Mouse (Mus musculus) ES-Bruce4 (cell line): ENCODE results near the gene Mxra7. TPM values are rescaled to one million over a fixed set of nuclear protein-coding genes. Genes with fewer than 3 reads are reported as not detected.

Source experiments
- H3K27ac ChIP-seq: 2 replicates; pipeline ENCODE4 v1.5.1; 2012; ENCODE audit warnings: low read length, inconsistent platforms; ENCODE audit not compliant: insufficient read depth
- H3K27me3 ChIP-seq: 2 replicates; pipeline ENCODE4 v1.6.1; 2012; ENCODE audit warnings: mild to moderate bottlenecking, low read length, inconsistent platforms; ENCODE audit not compliant: control insufficient read depth, poor library complexity, insufficient read depth, severe bottlenecking
- H3K36me3 ChIP-seq: 2 replicates; pipeline ENCODE4 v1.6.1; 2012; ENCODE audit warnings: inconsistent platforms, mild to moderate bottlenecking, low read length, moderate library complexity; ENCODE audit not compliant: control insufficient read depth, poor library complexity, insufficient read depth, severe bottlenecking
- H3K4me1 ChIP-seq: one replicate; pipeline ENCODE4 v1.8.1; 2011; ENCODE audit warnings: low read length; ENCODE audit not compliant: control insufficient read depth, insufficient read depth
- H3K4me3 ChIP-seq: 2 replicates; pipeline ENCODE4 v1.5.1; 2011; ENCODE audit warnings: low read depth, mild to moderate bottlenecking, low read length
- H3K9ac ChIP-seq: 2 replicates; pipeline ENCODE4 v1.6.1; 2012; ENCODE audit warnings: low read depth, mild to moderate bottlenecking, inconsistent platforms; ENCODE audit not compliant: poor library complexity, severe bottlenecking
- H3K9me3 ChIP-seq: replicated peaks from 2 replicates; pipeline ENCODE4 v1.6.1; 2012; ENCODE audit warnings: mild to moderate bottlenecking, low read length, inconsistent platforms; ENCODE audit not compliant: control insufficient read depth, poor library complexity, insufficient read depth, severe bottlenecking
- CTCF ChIP-seq: IDR thresholded peaks from one replicate; pipeline ENCODE4 v1.8.1; 2011; ENCODE audit warnings: low read depth, low read length
- EP300 ChIP-seq: IDR thresholded peaks from 2 replicates; pipeline ENCODE4 v1.6.1; 2011; ENCODE audit warnings: low read depth, low read length; ENCODE audit not compliant: insufficient read depth
- POLR2A ChIP-seq: IDR thresholded peaks from one replicate; pipeline ENCODE4 v1.8.1; 2011; ENCODE audit warnings: low read length; ENCODE audit not compliant: insufficient read depth
- polyA plus RNA-seq: library from polyadenylated mRNA; stranded (reverse); fragments of >200 nt; gene quantifications from 2 replicates; pipeline ENCODE4 v1.2.4, GENCODE M21; 2011; ENCODE audit warnings: low read depth; ENCODE audit not compliant: missing spikeins, insufficient read depth, insufficient read length

Gene Mxra7
- polyA plus RNA-seq, 1 experiment: 20.4 TPM

DNA sequence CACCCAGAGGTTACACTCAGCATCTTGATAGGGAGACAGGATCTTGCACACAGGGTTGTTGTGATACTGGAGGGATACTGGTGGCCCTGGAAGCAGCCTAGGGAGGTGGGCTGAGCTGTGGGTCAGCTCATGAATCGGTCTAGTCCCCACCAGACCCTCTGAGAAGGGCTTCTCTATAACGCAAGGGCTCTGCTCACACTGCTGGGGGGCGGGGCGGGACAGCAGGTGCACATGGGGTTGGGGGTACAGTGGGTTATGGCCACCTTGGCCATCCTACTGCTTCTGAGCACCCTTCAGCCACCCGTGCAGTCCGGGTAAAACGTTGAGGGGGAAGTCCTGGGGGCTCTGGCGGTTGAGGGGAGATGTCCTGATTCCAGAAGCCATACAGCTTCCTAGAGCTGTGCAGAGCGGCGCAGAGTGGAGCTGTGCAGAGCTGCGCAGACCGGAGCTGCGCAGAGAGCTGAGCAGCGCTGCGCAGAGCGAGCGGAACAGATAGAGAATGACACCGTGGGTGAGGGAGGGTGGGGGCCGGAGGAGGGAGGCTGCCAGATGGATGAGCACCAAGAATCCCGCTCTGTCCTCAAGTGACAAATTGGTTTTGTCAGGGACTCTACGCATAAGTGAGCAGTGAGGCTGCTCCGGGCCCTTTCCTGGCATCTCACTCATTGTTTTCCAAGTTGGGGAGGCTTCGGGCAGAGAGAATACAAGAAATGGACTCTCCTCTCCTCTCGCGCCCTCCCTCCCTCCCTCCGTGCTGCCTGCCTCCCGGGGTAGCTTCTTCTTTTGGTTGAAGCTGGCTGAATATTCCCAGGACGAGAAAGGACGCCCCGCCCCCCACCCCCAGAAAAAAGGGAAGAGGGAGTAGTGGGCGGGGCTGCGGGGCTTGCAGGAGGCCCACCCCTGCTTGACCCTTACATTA, 16.6 kb downstream of the Mxra7 start:
- no peak overlapping the region for H3K27ac ChIP-seq
- no peaks in the 10 kb centered on the region for H3K36me3 ChIP-seq
- H3K4me3 ChIP-seq: peak overlapping the region; percentile 54
- peaks cover 10% of the 10 kb centered on the region for H3K4me1 ChIP-seq
- TF ChIP-seq CTCF (no peak), POLR2A (no peak), EP300 (no peak)
- no peaks in the 10 kb centered on the region for H3K27me3 ChIP-seq
- no peak overlapping the region; the same call in 1 of the 2 replicates for H3K9ac ChIP-seq
- H3K9me3 ChIP-seq: no peaks in the 10 kb centered on the region

DNA sequence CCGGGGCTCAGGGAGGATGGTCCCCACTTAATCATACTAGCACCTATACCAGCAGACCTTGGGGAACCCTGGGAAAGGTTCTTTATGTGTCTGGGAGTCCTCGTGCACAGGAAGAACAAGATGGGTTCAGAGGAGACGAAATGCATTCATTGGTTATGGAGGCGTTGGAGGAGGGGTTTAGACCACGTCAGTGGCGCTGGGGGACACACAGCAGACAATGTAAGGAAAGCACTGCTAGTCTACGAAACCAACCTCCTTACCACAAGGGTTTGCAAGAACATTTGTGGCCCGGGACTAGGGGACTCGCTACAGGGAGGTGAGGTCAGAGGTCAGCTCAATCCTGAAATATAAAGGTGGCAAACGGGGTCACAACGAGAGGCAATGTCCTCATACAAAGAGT, 17.3 kb downstream of the Mxra7 start:
- H3K4me3 ChIP-seq: no peak overlapping the region
- H3K27me3 ChIP-seq: no peaks in the 10 kb centered on the region
- no peak overlapping the region for H3K9ac ChIP-seq
- no peaks in the 10 kb centered on the region for H3K36me3 ChIP-seq
- H3K27ac ChIP-seq: no peak overlapping the region
- H3K9me3 ChIP-seq: no peaks in the 10 kb centered on the region
- TF ChIP-seq CTCF (no peak), POLR2A (no peak), EP300 (no peak)
- H3K4me1 ChIP-seq: peaks cover 7% of the 10 kb centered on the region

DNA sequence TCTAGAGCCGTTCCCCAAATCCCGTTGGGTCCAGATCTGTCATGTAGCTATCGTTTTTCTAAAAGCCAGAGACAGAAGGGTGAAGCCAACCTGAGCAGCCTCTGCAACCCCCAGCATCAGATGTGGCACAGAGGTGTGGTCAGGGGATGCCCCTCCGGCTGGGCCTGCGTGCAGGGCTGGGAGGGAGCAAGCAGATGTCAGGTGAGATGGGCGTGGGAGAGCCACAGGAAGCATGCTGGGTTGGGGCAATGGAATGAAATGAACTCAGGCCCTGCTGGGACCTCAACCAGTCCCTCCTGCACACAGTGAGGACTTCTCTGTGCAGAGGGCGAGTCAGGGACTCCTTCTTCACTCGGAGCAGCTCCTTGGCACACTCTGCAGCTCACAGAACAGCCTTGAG, 18.3 kb downstream of the Mxra7 start:
- Histone ChIP-seq H3K9ac (no peak overlapping the region), H3K4me1 (peaks cover 5% of the 10 kb centered on the region), H3K4me3 (no peak overlapping the region), H3K36me3 (no peaks in the 10 kb centered on the region), H3K9me3 (no peaks in the 10 kb centered on the region), H3K27ac (no peak overlapping the region), H3K27me3 (no peaks in the 10 kb centered on the region)
- TF ChIP-seq POLR2A: no peak
- TF ChIP-seq CTCF: no peak
- TF ChIP-seq EP300: no peak

DNA sequence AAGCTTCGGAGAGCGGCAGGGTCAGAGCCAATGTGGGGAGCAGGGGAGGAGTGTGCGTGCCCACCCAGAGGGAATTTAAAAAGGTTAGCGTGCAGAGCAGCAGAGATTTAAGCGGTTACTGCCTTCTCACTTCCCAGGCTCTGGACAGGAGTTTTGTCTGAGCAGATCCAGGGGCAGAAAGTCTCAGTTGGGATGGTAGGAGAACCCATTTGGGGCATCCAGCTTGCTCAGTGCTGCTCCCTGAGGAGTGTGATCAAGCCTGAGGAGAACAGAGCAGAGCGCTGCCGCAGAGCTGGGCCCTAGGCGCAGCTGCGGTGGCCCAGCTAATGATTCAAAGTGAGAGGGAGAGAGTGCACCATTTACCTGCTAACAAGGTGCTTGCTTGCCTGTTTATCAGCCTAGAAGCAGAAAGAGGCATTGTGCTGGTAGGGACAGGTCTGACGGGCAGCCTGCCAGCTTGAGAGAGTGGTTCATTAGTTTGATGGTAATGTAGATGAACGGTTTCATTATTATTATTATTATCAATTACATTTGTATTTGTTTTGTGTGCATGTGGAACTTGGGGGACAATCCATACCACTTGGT, 18.9 kb downstream of the Mxra7 start:
- Histone ChIP-seq H3K4me3 (no peak overlapping the region), H3K36me3 (no peaks in the 10 kb centered on the region), H3K4me1 (peaks cover 5% of the 10 kb centered on the region), H3K9ac (no peak overlapping the region), H3K9me3 (no peaks in the 10 kb centered on the region), H3K27ac (no peak overlapping the region), H3K27me3 (no peaks in the 10 kb centered on the region)
- no peak for TF ChIP-seq POLR2A
- TF ChIP-seq CTCF: no peak
- no peak for TF ChIP-seq EP300

DNA sequence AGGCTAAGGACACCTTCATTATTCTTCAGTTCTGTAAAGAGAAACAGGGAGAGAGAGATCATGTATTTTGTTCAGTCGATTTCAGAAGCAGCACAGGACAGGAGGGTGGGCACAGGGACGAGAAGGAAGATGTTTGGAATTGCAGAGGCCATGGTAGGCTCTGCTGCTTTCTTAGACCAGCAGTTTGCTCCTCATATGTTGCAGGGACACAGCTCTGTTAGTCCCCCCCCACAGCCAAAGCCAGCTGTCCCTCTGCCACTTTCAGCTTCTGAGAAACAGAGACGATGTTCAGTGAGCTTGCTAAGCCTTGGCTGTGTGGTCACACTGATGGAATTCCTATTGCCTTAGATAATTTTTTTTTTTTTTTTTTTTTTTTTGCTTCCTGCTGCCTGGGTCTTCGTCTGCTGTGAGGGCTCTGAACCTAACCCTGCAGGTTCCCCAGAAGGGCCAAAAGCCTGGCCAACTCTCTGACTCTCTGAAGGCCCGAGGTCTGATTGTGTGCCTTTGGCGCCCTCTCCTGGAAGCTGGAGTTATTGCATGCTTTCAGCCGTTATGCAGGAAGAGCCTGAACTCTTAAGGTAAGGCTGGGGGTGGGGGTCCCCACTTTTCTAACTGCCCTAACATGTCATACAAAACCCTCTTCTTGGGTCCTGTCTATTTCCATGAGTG, 19.8 kb downstream of the Mxra7 start:
- Histone ChIP-seq H3K4me1 (peaks cover 2% of the 10 kb centered on the region), H3K9ac (no peak overlapping the region), H3K27me3 (no peaks in the 10 kb centered on the region), H3K9me3 (no peaks in the 10 kb centered on the region), H3K4me3 (no peak overlapping the region), H3K36me3 (no peaks in the 10 kb centered on the region), H3K27ac (no peak overlapping the region)
- TF ChIP-seq CTCF (peak; percentile 85), POLR2A (no peak), EP300 (no peak)
